Mouse (Mus musculus): ENCODE data around the gene Slc47a1. TPM values are rescaled to one million over a fixed set of nuclear protein-coding genes. Genes with fewer than 3 reads are reported as not detected.
"Not testable (repeated sequence)": the region's sequence is repeated elsewhere in the genome, so short reads cannot be mapped to it uniquely, and the experiment has no call there.

Slc47a1 gene
- total RNA-seq, 2 experiments from 2014 or later = 1.4 to 2.3 TPM

GRCm38 (mm10) chr11:61309831-61310230 lies 68.3 kb downstream of the Slc47a1 start:
- Histone ChIP-seq H3K27ac (no peak overlapping the region), H3K4me3 (no peak overlapping the region)
- TF ChIP-seq CTCF (IDR thresholded peaks at IDR 0.05) = no peak
- intact Hi-C loops (cut with DNase I) = no loop called here
- no peak for DNase-seq (ENCODE audit: extremely low spot score in 1 of 2, low spot score in 2 of 2)

GRCm38 (mm10) chr11:61307795-61308194 lies 70.3 kb downstream of the Slc47a1 start:
- Histone ChIP-seq H3K4me3 (no peak overlapping the region), H3K27ac (no peak overlapping the region)
- no peak for DNase-seq (ENCODE audit: extremely low spot score in 1 of 2, low spot score in 2 of 2)
- no peak for TF ChIP-seq CTCF (IDR thresholded peaks at IDR 0.05)
- intact Hi-C loops (cut with DNase I) = no loop called here

- intact Hi-C loops (cut with DNase I) = no loop called here
- peak in 1 of 2 experiments; percentile 21 for DNase-seq (ENCODE audit: extremely low spot score in 1 of 2, low spot score in 2 of 2)
Measured at GRCm38 (mm10) chr11:61305377-61305776, 72.8 kb downstream of the Slc47a1 start.

DNA sequence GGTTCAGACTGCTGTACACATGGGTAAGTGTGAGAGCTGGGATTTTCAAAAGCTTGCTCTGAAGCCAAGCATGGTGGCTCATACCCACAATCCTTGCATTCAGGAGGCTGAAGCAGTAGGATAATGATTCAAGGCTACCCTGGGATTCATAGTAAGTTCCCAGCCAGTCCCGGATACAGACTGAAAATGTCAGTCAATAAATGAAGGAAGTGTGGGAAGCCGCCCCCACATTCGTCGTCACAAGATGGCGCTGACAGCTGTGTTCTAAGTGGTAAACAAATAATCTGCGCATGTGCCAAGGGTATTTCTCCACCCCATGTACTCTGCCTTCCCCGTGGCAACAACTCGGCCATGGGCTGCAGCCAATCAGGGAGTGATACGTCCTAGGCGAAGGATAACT lies 73.6 kb downstream of the Slc47a1 start:
- H3K27ac ChIP-seq; H3K4me3 ChIP-seq; DNase-seq (ENCODE audit: extremely low spot score in 1 of 2, low spot score in 2 of 2); intact Hi-C loops (cut with DNase I): not testable (repeated sequence)

More at GRCm38 (mm10) chr11:61305377-61305776, 72.8 kb downstream of the Slc47a1 start:
- Histone ChIP-seq H3K4me3 (no peak overlapping the region), H3K27ac (no peak overlapping the region)
- TF ChIP-seq CTCF (IDR thresholded peaks at IDR 0.05) = peak; percentile 52

DNA sequence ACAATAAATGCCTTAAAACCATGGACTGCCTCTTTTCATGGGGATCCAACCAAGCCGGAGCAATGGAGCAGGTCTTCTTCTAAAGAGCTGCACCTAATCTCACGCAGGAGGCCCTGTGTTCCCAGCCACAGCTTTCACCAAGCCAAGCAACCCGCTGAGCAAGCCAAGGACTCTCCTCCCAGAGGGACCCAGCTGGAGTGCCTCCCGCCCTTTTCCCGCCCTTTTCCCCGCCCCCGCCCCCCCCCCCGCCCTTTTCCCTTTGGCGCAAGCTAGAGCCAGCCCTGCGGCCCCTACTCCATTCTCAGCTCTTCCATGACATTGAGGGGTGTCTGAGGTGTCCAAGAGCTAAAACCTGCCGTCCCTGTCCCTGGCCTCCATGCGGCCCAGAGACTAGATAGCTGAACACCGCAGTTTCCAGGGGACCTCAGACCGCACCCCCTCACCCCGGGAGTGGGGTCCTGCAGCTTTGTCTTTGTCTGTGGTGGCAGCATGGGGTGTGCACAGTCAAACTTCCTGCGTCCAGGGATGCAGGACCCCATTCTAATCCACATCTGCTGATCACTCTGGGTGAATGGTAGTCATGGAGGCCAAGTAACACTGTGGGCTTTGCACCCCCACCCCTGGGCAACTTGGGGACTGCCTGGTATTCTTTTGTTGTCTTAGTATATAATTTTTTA lies 77.3 kb downstream of the Slc47a1 start:
- intact Hi-C loops (cut with DNase I) = no loop called here

DNA sequence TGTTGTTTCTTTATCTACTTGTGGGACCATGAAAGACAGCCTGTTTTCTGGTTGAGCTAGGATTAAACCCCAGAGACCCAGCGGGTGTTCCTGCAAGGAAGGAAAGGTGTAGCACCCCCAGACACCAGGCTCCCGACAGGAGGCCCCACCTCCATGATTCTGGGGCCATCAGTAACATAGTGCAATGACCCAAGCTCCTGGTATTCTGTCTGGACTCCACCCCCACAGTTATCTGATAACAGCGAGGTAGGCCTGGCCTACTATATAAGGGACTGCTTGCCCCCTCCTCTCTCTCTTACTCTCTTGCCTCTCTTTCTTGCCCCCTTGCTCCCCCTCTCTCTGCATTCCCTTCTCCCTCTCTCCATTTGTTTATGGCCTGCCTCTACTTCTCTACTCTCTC lies 77.9 kb downstream of the Slc47a1 start:
- DNase-seq (ENCODE audit: extremely low spot score in 1 of 2, low spot score in 2 of 2) = no peak
- no peak for TF ChIP-seq CTCF (IDR thresholded peaks at IDR 0.05)
- no peak overlapping the region for H3K27ac ChIP-seq
- intact Hi-C loops (cut with DNase I) = no loop called here
- H3K4me3 ChIP-seq = no peak overlapping the region

More for the DNA sequence above, 77.3 kb downstream of the Slc47a1 start:
- DNase-seq (ENCODE audit: extremely low spot score in 1 of 2, low spot score in 2 of 2) = no peak
- H3K27ac ChIP-seq = no peak overlapping the region
- H3K4me3 ChIP-seq = no peak overlapping the region
- TF ChIP-seq CTCF (IDR thresholded peaks at IDR 0.05) = no peak

- intact Hi-C loops (cut with DNase I) = no loop called here
- no peak for TF ChIP-seq CTCF (IDR thresholded peaks at IDR 0.05)
- no peak overlapping the region for H3K4me3 ChIP-seq
- DNase-seq (ENCODE audit: extremely low spot score in 1 of 2, low spot score in 2 of 2) = no peak
- H3K27ac ChIP-seq = no peak overlapping the region
Measured at GRCm38 (mm10) chr11:61297901-61298300, 80.2 kb downstream of the Slc47a1 start.

DNA sequence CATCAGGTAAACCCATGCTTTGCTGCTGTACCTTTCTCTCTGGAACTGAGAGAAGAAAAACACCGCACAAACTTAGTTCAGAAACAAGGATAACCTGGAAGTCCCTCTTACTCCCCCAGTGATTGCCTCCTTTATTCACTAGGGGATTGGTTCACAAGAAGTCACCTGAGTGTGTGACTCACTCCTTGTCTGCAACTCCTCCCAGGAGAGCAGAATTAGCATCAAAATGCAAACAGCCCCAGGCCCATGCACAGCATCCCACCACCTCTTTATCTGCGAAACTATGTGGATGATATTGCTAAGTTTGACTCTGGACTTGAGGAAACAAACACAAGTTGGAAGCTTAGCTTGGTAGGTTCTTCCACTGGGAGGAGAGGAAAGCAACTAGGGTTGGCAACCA lies 80.8 kb downstream of the Slc47a1 start:
- intact Hi-C loops (cut with DNase I) = no loop called here
- no peak for TF ChIP-seq CTCF (IDR thresholded peaks at IDR 0.05)
- no peak for DNase-seq (ENCODE audit: extremely low spot score in 1 of 2, low spot score in 2 of 2)
- no peak overlapping the region for H3K4me3 ChIP-seq
- no peak overlapping the region for H3K27ac ChIP-seq

GRCm38 (mm10) chr11:61296556-61296955 lies 81.6 kb downstream of the Slc47a1 start:
- intact Hi-C loops (cut with DNase I) = no loop called here
- no peak for TF ChIP-seq CTCF (IDR thresholded peaks at IDR 0.05)
- no peak for DNase-seq (ENCODE audit: extremely low spot score in 1 of 2, low spot score in 2 of 2)
- Histone ChIP-seq H3K27ac (no peak overlapping the region), H3K4me3 (no peak overlapping the region)

GRCm38 (mm10) chr11:61295556-61295955 lies 82.6 kb downstream of the Slc47a1 start:
- Histone ChIP-seq H3K27ac (no peak overlapping the region), H3K4me3 (no peak overlapping the region)
- TF ChIP-seq CTCF (IDR thresholded peaks at IDR 0.05) = no peak
- DNase-seq (ENCODE audit: extremely low spot score in 1 of 2, low spot score in 2 of 2) = no peak
- intact Hi-C loops (cut with DNase I) = no loop called here

DNA sequence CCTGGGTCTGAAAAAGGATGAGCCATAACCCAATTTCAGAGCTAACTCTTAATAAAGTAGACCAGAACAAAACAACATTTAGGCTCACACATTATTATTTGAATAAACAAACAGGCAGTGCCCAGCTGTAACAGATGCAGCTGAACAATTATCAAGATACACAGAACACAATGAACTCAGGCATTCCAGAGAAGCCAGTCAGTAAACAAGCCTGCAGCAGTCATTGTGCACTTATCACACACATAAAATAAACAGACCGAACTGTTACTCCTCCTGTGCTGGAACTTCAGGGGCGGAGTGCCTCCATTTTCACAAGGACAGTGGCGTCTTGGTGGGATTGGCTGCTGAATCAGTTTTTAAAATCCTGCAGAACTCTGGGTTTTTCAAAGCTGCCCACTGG lies 83.7 kb downstream of the Slc47a1 start:
- H3K27ac ChIP-seq = no peak overlapping the region
- TF ChIP-seq CTCF (IDR thresholded peaks at IDR 0.05) = no peak
- intact Hi-C loops (cut with DNase I) = no loop called here
- H3K4me3 ChIP-seq = no peak overlapping the region
- DNase-seq (ENCODE audit: extremely low spot score in 1 of 2, low spot score in 2 of 2) = no peak

Other genes with a start within 250 kb of the Slc47a1 start
- 100 to 1,000 TPM; 194 to 209 TPM for gene Usp22, start 203.3 kb downstream of the Slc47a1 start, total RNA-seq (2021)
- 1 to 10 TPM; 2.1 to 2.6 TPM for gene Aldh3a1, start 170.8 kb downstream of the Slc47a1 start, total RNA-seq (2021)
- gene Aldh3a2, start 110.9 kb downstream of the Slc47a1 start, total RNA-seq (2021) = 10 to 100 TPM; 47.1 to 54.1 TPM
- under 1 TPM in 1 of 2 experiments, not detected in 1; 0.14 TPM for gene Slc47a2, start 35.5 kb downstream of the Slc47a1 start, total RNA-seq (2021)
- gene Rnf112, start 75.8 kb upstream of the Slc47a1 start, total RNA-seq (2021) = 100 to 1,000 TPM; 328 to 336 TPM
- 1 to 10 TPM; 2.5 to 2.7 TPM for gene Mfap4, start 107.1 kb upstream of the Slc47a1 start, total RNA-seq (2021)
- gene Mapk7, start 116.1 kb upstream of the Slc47a1 start, total RNA-seq (2021) = 10 to 100 TPM; 19.8 to 20.3 TPM
- gene B9d1, start 126.8 kb upstream of the Slc47a1 start, total RNA-seq (2021) = 10 to 100 TPM; 39.1 to 43.8 TPM
- 100 to 1,000 TPM; 113 TPM for gene Epn2, start 201.3 kb upstream of the Slc47a1 start, total RNA-seq (2021)